Mouse (Mus musculus) layer of hippocampus, adult 8-10 months (tissue): ENCODE measurements around the gene Vwa8. TPM values are rescaled to one million over a fixed set of nuclear protein-coding genes. Genes with fewer than 3 reads are reported as not detected.

ENCODE experiments used
- total RNA-seq, 4 experiments: library from RNA; stranded (reverse); gene quantifications; 2 replicates each; pipeline ENCODE4 v1.2.4; 2022

The Vwa8 gene
- total RNA-seq, 4 experiments from 2014 or later, result 30.4 to 39.6 (median 34.1) TPM

Other genes starting within 250 kb of the Vwa8 start
- gene Dgkh, start 116.3 kb upstream of the Vwa8 start, total RNA-seq, result 10 to 100 TPM; 83.7 to 94.4 (median 90.7) TPM